Mouse (Mus musculus) brown adipose tissue, adult 24 weeks (tissue): ENCODE measurements around the gene Mrps16. TPM values are rescaled to one million over a fixed set of nuclear protein-coding genes. Genes with fewer than 3 reads are reported as not detected.

Experiments
- H3K27ac ChIP-seq: fragments of 200-500 bp; replicated peaks from 2 replicates; pipeline ENCODE4 v1.5.1; 2012; ENCODE audit warnings: low read depth, mild to moderate bottlenecking, low read length
- H3K4me1 ChIP-seq: fragments of 200-500 bp; 2 replicates; pipeline ENCODE4 v1.6.1; 2012; ENCODE audit warnings: low read length, mixed read lengths; ENCODE audit not compliant: control insufficient read depth, insufficient read depth, insufficient read length
- H3K4me3 ChIP-seq: fragments of 200-500 bp; 2 replicates; pipeline ENCODE4 v1.5.1; 2012; ENCODE audit warnings: low read depth, mild to moderate bottlenecking, low read length, moderate library complexity; ENCODE audit not compliant: insufficient read depth
- polyA plus RNA-seq: library from polyadenylated mRNA; stranded (reverse); fragments of >200 nt; gene quantifications from 2 replicates; pipeline ENCODE4 v1.2.4, GENCODE M21; 2012; ENCODE audit not compliant: missing spikeins, insufficient read depth, insufficient read length

Gene Mrps16
- 161 and 166 TPM in 2 replicates for polyA plus RNA-seq

DNA sequence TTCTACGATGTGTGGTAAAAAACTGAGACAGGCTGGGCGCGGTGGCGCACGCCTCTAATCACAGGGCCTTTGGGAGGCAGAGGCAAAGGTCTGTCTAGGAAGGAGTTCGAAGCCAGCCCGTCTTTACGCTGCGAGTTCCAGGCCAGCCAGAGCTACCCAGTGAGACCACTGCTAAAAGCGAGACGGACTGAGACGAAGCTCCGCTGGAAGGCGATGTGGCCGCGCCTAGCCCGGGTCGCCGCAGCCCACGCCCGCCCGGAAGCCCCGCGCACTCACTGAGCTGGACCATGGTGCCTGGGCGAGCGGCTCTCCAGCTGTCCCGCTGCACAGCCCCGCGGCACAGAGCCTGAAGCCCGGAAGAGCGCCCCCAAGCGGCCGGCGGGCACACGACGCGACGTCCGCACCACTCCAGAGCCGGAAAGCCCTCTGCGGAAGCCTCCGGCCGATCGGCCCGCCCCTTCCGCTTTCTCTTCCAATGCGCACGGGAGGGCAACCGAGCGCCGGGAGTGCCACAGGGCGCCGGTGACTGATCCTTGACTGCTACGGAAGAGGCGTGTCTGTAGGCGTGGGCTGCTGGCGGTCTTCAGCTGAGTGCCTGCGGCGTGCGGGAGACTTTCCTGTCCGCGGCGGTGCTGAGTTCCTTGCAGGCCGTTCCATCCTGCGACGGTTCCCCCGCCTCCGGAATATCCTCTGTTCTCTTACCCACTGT, at the start of gene Mrps16:
Gene Mrps16, minus strand, starts transcription at position 430 of the 709 bp plus-strand sequence.
- Histone ChIP-seq H3K4me3 (peak within 1 kb of the TSS; percentile 90), H3K4me1 (no peaks in the 10 kb centered on the region), H3K27ac (peak within 1 kb of the TSS; percentile 87)

DNA sequence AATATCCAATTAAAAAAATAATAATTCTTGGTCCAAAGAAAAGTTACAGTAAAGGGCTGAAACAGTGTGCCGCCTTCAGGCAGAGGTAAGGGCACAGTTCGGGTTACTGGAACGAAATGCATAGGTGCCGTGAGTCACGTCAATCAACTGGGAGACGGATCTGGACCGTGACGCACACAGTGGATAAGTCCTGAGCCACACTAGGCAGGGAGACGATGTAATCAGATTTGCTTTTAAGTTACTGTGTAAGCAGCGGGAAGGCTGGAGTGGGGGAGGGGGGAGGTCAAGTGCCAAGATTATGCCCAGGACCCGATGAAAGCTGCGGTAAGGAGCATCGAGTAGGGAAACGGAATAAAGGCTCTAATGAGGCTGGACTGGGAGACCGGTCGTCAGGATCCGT, 48.8 kb upstream of the Mrps16 start:
- Histone ChIP-seq H3K4me1 (no peaks in the 10 kb centered on the region), H3K27ac (no peak overlapping the region), H3K4me3 (no peak overlapping the region)

DNA sequence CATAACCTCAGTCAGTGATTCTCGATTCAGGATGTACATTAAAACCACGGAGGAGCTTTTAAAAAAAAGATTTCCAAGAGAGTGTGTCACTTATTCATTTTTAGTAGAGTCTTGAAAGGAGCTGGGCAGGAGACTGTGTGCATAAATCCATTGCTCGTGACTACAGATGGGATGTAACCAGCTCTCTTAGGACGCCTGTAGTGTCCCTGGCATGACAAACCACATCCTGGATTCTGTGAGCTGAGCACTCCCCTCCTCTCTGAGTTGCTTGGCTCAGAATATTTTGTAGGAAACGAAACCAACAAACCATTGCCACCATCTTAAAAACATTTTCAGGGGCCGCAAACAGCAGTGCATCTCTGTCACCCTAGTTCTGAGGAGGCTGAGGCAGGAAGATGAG, 43.5 kb upstream of the Mrps16 start:
- no peaks in the 10 kb centered on the region for H3K4me1 ChIP-seq
- H3K4me3 ChIP-seq, result no peak overlapping the region
- H3K27ac ChIP-seq, result no peak overlapping the region

DNA sequence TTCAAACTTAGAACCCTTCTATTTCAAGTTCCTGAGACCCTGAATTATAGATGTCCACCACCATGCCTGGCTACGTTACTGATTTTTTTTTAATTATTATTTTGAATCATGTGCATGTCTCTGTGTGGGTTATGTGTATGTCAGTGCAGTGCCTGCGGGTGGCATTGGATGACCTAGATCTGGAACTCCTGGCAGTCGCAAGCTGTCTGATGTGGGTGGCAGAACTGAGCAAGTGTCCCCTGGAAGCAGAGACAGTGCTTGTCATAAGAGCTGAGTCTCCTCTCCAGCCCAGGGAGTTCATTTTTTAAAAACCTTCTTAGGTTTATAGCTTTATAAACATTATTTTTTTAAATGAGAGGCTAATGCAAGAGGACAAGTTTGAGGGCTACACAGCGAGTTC, 39.0 kb upstream of the Mrps16 start:
- Histone ChIP-seq H3K4me3 (no peak overlapping the region), H3K27ac (no peak overlapping the region), H3K4me1 (no peaks in the 10 kb centered on the region)

DNA sequence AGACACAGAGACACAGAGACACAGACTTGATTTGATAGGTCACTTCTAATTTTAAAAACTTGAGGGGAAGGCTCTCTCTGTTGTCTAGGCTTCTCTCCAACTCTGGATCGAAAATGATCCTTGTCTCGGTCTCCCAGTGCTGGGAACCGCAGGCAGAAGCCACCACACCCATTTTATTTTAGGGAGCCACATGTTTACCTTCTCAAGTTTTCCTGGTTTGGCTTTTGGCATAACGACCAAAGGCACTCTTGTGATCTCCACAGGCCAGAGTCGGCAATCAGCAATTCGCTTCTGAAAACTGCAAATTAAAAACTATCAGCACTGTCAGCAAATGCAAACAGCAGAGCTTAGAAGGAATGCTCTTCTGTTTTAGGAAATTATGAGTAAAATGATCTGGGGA, 38.3 kb upstream of the Mrps16 start:
- H3K4me3 ChIP-seq, result no peak overlapping the region
- no peak overlapping the region for H3K27ac ChIP-seq
- H3K4me1 ChIP-seq, result no peaks in the 10 kb centered on the region

DNA sequence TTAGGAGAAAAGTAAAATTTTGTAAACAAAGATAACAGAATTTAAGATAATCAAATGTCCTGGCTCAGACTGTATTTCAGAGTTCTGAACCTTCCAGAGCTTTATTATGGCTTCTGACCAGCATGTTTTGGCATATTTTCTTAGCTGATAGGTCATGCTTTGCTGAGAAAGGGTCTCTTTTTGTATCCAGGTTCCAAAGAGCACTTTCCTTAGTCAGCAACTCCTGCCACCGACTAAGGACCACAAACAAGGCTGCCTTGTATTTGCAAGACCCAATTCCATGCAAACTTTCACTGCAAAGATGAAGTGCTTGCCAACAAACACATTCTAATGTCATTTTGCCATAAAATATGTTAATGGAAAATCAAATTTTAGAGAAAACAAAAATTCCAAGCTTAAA, 36.4 kb upstream of the Mrps16 start:
- no peak overlapping the region for H3K4me3 ChIP-seq
- no peaks in the 10 kb centered on the region for H3K4me1 ChIP-seq
- H3K27ac ChIP-seq, result no peak overlapping the region

DNA sequence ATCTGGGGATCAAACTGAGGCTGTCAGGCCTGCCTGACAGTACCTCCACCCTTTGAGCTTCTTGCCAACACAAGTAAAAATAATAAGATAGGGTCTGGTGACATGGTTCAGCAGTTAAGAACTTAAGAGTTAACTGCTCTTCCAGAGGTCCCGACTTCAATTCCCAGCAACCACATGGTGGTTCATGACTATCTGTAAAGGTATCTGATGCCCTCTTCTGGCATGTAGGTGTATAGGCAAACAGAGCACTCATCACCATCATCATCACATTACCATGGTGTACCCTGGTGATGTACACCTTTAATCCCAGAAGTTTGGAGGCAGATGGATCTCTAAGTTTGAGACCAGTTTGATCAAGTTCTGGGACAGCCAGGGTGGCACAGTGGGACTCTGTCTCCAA, 35.2 kb upstream of the Mrps16 start:
- Histone ChIP-seq H3K4me1 (no peaks in the 10 kb centered on the region), H3K27ac (no peak overlapping the region), H3K4me3 (no peak overlapping the region)

DNA sequence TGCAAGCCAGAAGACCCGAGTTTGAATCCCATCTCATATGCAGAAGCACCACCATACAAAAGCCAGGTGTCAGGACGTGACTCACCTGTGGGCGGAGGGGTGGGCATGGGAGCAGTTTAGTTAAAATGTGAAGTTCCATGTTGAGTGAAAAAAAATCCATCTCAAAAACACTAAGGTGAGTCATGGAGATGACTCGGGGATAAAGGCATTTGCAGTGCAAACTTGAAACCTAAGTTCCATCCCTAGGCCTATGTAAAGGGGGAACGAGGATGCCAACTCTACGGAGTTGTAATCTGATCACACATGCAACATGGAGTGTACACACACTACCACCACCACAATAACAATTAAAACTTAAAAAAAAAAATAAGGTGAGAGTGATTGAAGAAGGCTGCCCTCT, 29.6 kb upstream of the Mrps16 start:
- Histone ChIP-seq H3K4me3 (no peak overlapping the region), H3K27ac (no peak overlapping the region), H3K4me1 (no peaks in the 10 kb centered on the region)

DNA sequence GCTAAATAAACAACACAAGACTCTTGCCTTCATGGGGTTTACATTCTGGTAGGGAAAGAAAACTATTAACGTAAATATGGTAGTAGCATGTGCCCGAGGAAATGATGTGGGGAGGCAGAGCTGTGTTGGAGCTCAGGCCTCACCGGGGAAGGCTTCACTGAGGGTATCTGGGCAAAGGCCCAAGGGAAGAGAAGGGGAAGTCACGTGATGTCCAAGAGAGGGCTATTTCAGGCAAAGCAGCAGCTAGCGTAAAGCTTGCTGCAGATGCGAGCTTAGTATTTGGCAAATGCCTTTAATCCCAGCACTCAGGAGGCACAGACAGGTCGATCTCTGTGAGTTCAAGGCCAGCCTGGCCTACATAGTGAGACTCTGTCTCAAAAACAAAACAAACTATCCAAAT, 28.8 kb upstream of the Mrps16 start:
- Histone ChIP-seq H3K27ac (no peak overlapping the region), H3K4me3 (no peak overlapping the region), H3K4me1 (no peaks in the 10 kb centered on the region)

DNA sequence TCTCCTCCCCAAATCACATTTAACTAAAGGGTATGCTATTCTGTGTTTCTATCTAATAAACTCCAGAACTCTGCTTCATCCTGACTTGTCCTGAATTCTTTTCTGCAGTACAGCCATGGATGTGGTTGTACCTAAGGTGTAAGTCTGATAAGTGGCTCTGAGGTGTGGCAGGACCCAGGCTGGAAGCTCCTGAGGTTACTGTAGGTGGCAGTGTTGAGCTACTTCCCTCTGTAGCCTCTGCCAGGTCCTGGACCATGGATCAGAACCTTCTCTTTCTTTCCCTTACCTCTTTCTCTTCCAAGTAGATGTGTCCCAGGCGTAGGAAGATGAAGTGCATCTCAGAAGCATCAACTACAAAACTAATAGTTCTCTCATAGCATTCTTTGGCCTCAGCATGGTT, 6.6 kb upstream of the Mrps16 start:
- Histone ChIP-seq H3K4me3 (no peak overlapping the region), H3K27ac (no peak overlapping the region), H3K4me1 (no peaks in the 10 kb centered on the region)

DNA sequence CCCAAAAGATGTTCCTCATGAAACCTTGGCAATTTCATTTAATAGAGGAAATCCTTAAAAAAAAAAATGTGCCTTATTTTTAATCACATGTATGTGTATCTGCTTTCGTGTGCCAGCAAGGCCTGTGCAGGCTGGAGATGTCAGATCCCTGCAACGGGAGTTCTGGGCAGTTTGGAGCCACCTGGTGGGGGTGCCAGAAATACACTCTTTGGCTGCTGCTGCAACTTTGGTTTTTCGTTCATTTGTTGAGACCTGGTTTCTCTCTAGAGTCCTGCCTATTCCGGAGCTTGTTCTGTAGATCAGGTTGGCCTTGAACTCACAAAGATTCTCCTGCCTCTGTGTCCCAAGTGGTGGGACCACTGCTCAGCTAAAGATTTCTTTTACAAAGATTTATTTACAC, 5.4 kb upstream of the Mrps16 start:
- no peaks in the 10 kb centered on the region for H3K4me1 ChIP-seq
- no peak overlapping the region for H3K4me3 ChIP-seq
- no peak overlapping the region for H3K27ac ChIP-seq

DNA sequence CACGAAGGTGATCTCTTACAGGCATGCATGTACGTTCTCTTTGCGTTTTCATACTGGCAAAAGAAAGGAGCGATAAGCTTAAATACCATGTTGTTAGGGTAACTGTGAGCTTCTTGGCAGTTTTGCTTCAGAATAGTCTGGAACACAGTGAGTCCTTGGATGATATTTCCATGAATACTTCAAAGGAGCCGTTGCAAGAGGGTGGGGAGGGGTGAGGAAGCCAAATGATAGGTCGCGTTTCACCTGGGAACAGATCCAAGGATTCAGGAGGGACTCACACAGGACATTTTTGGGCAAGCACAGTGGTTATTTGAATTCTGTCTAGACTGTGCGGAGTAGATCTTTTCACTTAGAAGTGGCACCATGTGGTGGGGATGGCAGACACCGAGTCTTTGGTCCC, 3.8 kb upstream of the Mrps16 start:
- Histone ChIP-seq H3K4me1 (no peaks in the 10 kb centered on the region), H3K27ac (no peak overlapping the region), H3K4me3 (no peak overlapping the region)

DNA sequence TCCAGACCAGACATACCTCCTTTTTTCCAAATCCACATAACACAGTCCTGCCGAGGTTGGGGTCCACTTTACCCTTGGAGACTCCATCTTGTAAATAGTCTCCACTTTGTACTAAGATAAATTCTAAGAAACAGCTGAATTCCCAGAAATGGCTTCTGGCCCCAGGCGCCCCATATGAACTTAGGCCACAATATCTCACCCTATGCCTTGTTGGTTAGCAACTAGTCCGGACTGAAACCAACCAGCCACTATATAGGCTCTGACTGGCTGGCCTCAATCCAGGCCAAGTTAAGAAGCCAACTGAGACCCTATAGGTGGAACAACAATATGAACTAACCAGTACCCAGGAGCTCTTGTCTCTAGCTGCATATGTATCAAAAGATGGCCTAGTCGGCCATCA, 1.1 kb downstream of the Mrps16 start:
- Histone ChIP-seq H3K4me3 (peak overlapping the region; percentile 23; the same call in 1 of the 2 replicates), H3K27ac (no peak overlapping the region), H3K4me1 (peaks cover 2% of the 10 kb centered on the region; the same call in 1 of the 2 replicates)

DNA sequence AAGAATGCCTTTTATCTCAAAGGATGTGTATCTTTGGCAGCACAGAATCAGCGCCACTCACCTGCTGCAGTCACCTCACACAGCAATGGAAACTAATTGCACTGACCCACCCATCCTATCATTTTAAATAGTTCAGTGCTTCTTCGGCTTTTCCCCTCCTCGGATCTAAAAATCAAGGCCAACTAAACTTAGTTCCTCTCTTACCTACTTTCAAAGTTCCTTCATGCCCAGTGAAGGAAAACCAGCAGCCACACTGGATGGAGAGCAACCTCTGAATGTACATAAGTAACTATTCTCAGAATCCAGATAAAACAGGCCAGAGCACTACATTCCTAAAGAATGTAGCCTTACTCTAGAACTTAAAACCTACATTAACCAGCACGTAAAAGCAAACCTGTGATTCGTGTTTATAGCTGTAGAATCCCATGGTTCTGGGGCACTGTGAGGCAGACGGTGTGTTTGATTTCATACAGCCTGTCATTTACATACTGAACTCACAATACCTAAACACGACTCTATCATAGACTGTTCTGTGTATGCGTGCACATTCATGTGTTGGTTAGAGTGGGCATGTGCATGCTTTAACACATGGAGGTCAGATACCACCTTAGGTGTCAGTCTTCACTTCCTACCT, 3.9 kb downstream of the Mrps16 start:
- peaks cover 2% of the 10 kb centered on the region; the same call in 1 of the 2 replicates for H3K4me1 ChIP-seq
- H3K27ac ChIP-seq, result no peak overlapping the region
- H3K4me3 ChIP-seq, result no peak overlapping the region; the same call in 1 of the 2 replicates

DNA sequence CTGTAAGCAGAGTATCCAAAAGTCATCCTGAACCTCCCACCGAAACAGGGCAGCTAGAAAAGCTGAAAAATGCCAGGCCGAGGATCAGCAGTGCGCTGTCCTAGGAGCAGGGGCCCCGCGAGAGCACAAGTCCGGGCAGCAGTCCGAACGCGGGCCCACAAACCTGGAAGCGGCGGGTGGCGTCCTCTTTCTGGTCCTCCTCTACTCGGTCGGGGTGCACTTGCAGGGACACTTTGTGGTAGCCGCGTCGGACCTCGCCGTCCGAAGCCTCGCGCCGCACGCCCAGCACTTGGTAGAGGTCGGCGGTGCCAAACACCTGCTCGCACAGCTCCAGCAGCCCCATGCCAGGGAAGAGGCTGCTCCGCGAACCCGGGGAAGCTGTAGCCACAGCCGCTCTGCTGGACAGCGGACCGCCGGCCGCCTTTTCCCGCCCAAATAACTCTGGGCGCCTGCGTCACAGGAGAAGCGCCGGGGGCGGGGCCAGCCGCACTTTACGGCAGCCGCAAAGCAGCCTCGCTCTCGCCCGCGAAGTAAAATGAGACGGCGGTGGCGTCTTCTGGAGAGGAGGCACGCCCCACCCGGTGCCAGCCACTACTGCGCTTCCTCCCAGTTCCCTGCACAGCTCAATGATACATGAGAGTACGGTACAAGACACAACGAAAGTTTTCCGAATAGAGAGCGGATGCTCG, 4.8 kb downstream of the Mrps16 start, which contains the start of gene Dnajc9:
Gene Dnajc9, minus strand, starts transcription at position 470 of the 689 bp plus-strand sequence.
- H3K4me1 ChIP-seq, result peaks cover 2% of the 10 kb centered on the region; the same call in 1 of the 2 replicates
- H3K27ac ChIP-seq, result peak within 1 kb of the TSS; percentile 64
- H3K4me3 ChIP-seq, result peak within 1 kb of the TSS; percentile 88
